In the genomic region with DNA sequence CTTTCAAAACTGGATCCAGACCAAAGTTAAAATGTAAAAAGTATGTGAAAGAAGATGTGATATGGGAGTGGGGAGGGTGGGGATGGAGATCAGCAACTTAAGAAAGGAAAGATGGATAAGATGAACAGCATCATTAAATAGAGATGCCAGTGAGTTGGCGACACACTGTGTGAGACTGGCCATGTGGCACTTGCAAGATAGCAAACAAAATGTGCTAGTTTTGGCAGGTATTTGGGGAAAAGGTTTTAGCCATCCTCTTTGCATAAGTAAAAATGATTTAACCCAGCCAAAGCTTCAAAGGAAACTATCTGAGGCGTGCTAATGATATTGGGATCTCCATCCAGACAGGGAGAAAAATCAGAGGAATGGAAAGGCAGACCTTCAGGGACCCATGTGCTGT, we compare ENCODE assay signal across 26 mouse cellular contexts.
DNase-seq lines count a peak whose midpoint lies in the region; ATAC-seq and TF ChIP-seq lines count a peak whose summit lies in the region.
"Had no signal": no experiment of that assay in that cellular context is flagged by ENCODE, and none has a peak within 500 bp of the region (broad histone marks: within the 10 kb centered on the region; RNA-seq: fewer than 3 reads in every experiment).

No protein-coding gene starts in this region.

- no peaks in the 10 kb centered on the region for H3K27me3 ChIP-seq in forebrain, embryonic 13.5 days
- H3K27me3 ChIP-seq in forebrain, embryonic 10.5 days (ENCODE audit: poor library complexity, severe bottlenecking) = no peaks in the 10 kb centered on the region
- no peaks in the 10 kb centered on the region for H3K27me3 ChIP-seq in forebrain, embryonic 15.5 days
- no peaks in the 10 kb centered on the region for H3K27me3 ChIP-seq in forebrain, embryonic 12.5 days
- no peaks in the 10 kb centered on the region for H3K27me3 ChIP-seq in forebrain, postnatal 0 days (ENCODE audit: insufficient read depth, low read length)
- H3K27me3 ChIP-seq in heart, adult 2 months (ENCODE audit: control insufficient read depth, insufficient read depth, low read length) = no peaks in the 10 kb centered on the region
- H3K27me3 ChIP-seq: CH12.LX; embryonic facial prominence, embryonic 13.5 days; embryonic facial prominence, embryonic 15.5 days; Patski had no signal

- H3K4me3 ChIP-seq in forebrain, embryonic 13.5 days = no peak overlapping the region
- no peak overlapping the region for H3K4me3 ChIP-seq in forebrain, embryonic 10.5 days
- no peak overlapping the region for H3K4me3 ChIP-seq in forebrain, embryonic 15.5 days
- H3K4me3 ChIP-seq in forebrain, embryonic 12.5 days (replicated peaks) = no peak overlapping the region
- no peak overlapping the region for H3K4me3 ChIP-seq in forebrain, postnatal 0 days (ENCODE audit: low read depth, low read length)
- H3K4me3 ChIP-seq in heart, adult 2 months = no peak overlapping the region
- H3K4me3 ChIP-seq: embryonic facial prominence, embryonic 13.5 days; embryonic facial prominence, embryonic 15.5 days; erythroblast, embryonic 14.5 days had no signal

- H3K9ac ChIP-seq in forebrain, embryonic 13.5 days = no peak overlapping the region
- H3K9ac ChIP-seq in forebrain, embryonic 15.5 days (replicated peaks) = no peak overlapping the region
- no peak overlapping the region for H3K9ac ChIP-seq in forebrain, embryonic 12.5 days
- no peak overlapping the region for H3K9ac ChIP-seq in forebrain, postnatal 0 days
- no peak overlapping the region for H3K9ac ChIP-seq in heart, adult 2 months (ENCODE audit: low read depth, low read length)
- H3K9ac ChIP-seq: embryonic facial prominence, embryonic 13.5 days; embryonic facial prominence, embryonic 15.5 days had no signal

- 80% methylated on average over 2 of the region's 2 CpGs for WGBS in forebrain, embryonic 13.5 days
- WGBS in forebrain, embryonic 10.5 days = 91% methylated on average over 2 of the region's 2 CpGs
- WGBS in forebrain, embryonic 15.5 days = 53% methylated on average over 2 of the region's 2 CpGs
- 90% methylated on average over 2 of the region's 2 CpGs for WGBS in forebrain, embryonic 12.5 days
- WGBS in forebrain, postnatal 0 days = 50% methylated on average over 2 of the region's 2 CpGs
- WGBS in heart, adult 2 months = 71% methylated on average over 2 of the region's 2 CpGs

- no peak overlapping the region for H3K4me2 ChIP-seq in forebrain, embryonic 13.5 days
- no peak overlapping the region for H3K4me2 ChIP-seq in forebrain, embryonic 15.5 days (replicated peaks)
- no peak overlapping the region for H3K4me2 ChIP-seq in forebrain, embryonic 12.5 days
- H3K4me2 ChIP-seq in forebrain, postnatal 0 days (ENCODE audit: low read depth) = no peak overlapping the region
- H3K4me2 ChIP-seq: embryonic facial prominence, embryonic 13.5 days; embryonic facial prominence, embryonic 15.5 days had no signal

- TF ChIP-seq POLR2A in brain, embryonic 14.5 days (IDR thresholded peaks at IDR 0.05; ENCODE audit: borderline replicate concordance, extremely low read depth, insufficient read depth, insufficient read length, poor library complexity, severe bottlenecking) = no peak
- TF ChIP-seq POLR2A in heart, adult 2 months (IDR thresholded peaks at IDR 0.05; ENCODE audit: insufficient read depth, low read depth, low read length) = no peak

- no peak for TF ChIP-seq CTCF in brain, embryonic 14.5 days (IDR thresholded peaks at IDR 0.05; ENCODE audit: borderline replicate concordance, extremely low read depth, insufficient read depth, insufficient read length)
- no peak for TF ChIP-seq CTCF in forebrain, postnatal 0 days (IDR thresholded peaks at IDR 0.05; ENCODE audit: low read depth)
- TF ChIP-seq CTCF in heart, adult 2 months (IDR thresholded peaks at IDR 0.05) = no peak

- intact Hi-C loops in heart, adult 2 months (cut with DNase I) = no loop called here

- peak; percentile 55; the same call in 1 of the 2 replicates for ATAC-seq in forebrain, embryonic 13.5 days
- peak; percentile 49 for ATAC-seq in forebrain, embryonic 15.5 days (replicated peaks)
- ATAC-seq in forebrain, embryonic 12.5 days (ENCODE audit: low FRiP score) = no peak
- ATAC-seq in forebrain, postnatal 0 days = peak; percentile 26; the same call in 1 of the 2 replicates
- ATAC-seq: activated CD4-positive, CD25-positive, alpha-beta regulatory T cell, adult 4 months; CD4-positive, CD25-positive, alpha-beta regulatory T cell, adult 4 months; Patski had no signal

- TF ChIP-seq EP300 in heart, adult 2 months (IDR thresholded peaks at IDR 0.05; ENCODE audit: insufficient read depth, low read depth, low read length) = no peak

- no peak for DNase-seq in forebrain, embryonic 10.5 days (ENCODE audit: extremely low spot score, low spot score)
- peak; percentile 83 for DNase-seq in brain, embryonic 14.5 days (ENCODE audit: low read depth)
- DNase-seq in forebrain, postnatal 0 days = peak; percentile 59
- DNase-seq in heart, adult 2 months = no peak
- DNase-seq: adrenal gland, adult 8-10 months; adrenal gland, postnatal 14 days; adrenal gland, postnatal 36 days; B cell, adult 2 months; cerebellum, adult 11 months; cerebellum, adult 18-20 months; cerebellum, adult 8-10 months; cerebellum, adult 9-11 months; cerebellum, postnatal 14 days; cerebellum, postnatal 36 days; embryo, embryonic 11 days had no signal

- H3K79me2 ChIP-seq in heart, adult 2 months (replicated peaks; ENCODE audit: control insufficient read depth, insufficient read depth, low read length) = no peaks in the 10 kb centered on the region

- H3K9me3 ChIP-seq in forebrain, embryonic 13.5 days (replicated peaks) = no peaks in the 10 kb centered on the region
- no peaks in the 10 kb centered on the region for H3K9me3 ChIP-seq in forebrain, embryonic 10.5 days
- no peaks in the 10 kb centered on the region for H3K9me3 ChIP-seq in forebrain, embryonic 15.5 days
- H3K9me3 ChIP-seq in forebrain, embryonic 12.5 days = no peaks in the 10 kb centered on the region
- H3K9me3 ChIP-seq in forebrain, postnatal 0 days (ENCODE audit: low read length) = no peaks in the 10 kb centered on the region
- H3K9me3 ChIP-seq: embryonic facial prominence, embryonic 13.5 days; embryonic facial prominence, embryonic 15.5 days; G1E had no signal

- H3K27ac ChIP-seq in forebrain, embryonic 13.5 days = no peak overlapping the region
- H3K27ac ChIP-seq in forebrain, embryonic 10.5 days = no peak overlapping the region
- H3K27ac ChIP-seq in forebrain, embryonic 15.5 days (replicated peaks) = peak overlapping the region; percentile 53; the same call in 1 of the 2 replicates
- H3K27ac ChIP-seq in forebrain, embryonic 12.5 days = no peak overlapping the region
- no peak overlapping the region for H3K27ac ChIP-seq in forebrain, postnatal 0 days (ENCODE audit: low read depth, low read length)
- H3K27ac ChIP-seq in heart, adult 2 months = no peak overlapping the region
- H3K27ac ChIP-seq: embryonic facial prominence, embryonic 13.5 days; embryonic facial prominence, embryonic 15.5 days had no signal

- peaks cover 37% of the 10 kb centered on the region for H3K4me1 ChIP-seq in forebrain, embryonic 13.5 days
- peaks cover 17% of the 10 kb centered on the region; the same call in 1 of the 2 replicates for H3K4me1 ChIP-seq in forebrain, embryonic 10.5 days
- H3K4me1 ChIP-seq in forebrain, embryonic 15.5 days = peaks cover 37% of the 10 kb centered on the region
- peaks cover 27% of the 10 kb centered on the region for H3K4me1 ChIP-seq in forebrain, embryonic 12.5 days
- H3K4me1 ChIP-seq in forebrain, postnatal 0 days (ENCODE audit: insufficient read depth) = 0 out of 2 replicates have a peak, but pooled peaks cover 3% of the 10 kb centered on the region
- no peaks in the 10 kb centered on the region for H3K4me1 ChIP-seq in heart, adult 2 months (ENCODE audit: control insufficient read depth, insufficient read depth, low read length)
- H3K4me1 ChIP-seq: embryonic facial prominence, embryonic 13.5 days; embryonic facial prominence, embryonic 15.5 days had no signal

- H3K36me3 ChIP-seq in forebrain, embryonic 13.5 days (ENCODE audit: poor library complexity, severe bottlenecking) = no peaks in the 10 kb centered on the region
- no peaks in the 10 kb centered on the region for H3K36me3 ChIP-seq in forebrain, embryonic 10.5 days (replicated peaks)
- no peaks in the 10 kb centered on the region for H3K36me3 ChIP-seq in forebrain, embryonic 15.5 days
- no peaks in the 10 kb centered on the region for H3K36me3 ChIP-seq in forebrain, embryonic 12.5 days (replicated peaks)
- no peaks in the 10 kb centered on the region for H3K36me3 ChIP-seq in forebrain, postnatal 0 days (ENCODE audit: insufficient read depth)
- H3K36me3 ChIP-seq in heart, adult 2 months (ENCODE audit: control insufficient read depth, insufficient read depth, low read length) = no peaks in the 10 kb centered on the region
- H3K36me3 ChIP-seq: embryonic facial prominence, embryonic 13.5 days; embryonic facial prominence, embryonic 15.5 days; G1E had no signal

Comparison
In these comparisons a context has a peak if more than half of its experiments do, and no peak if none do; other contexts are left out.
1. DNase-seq: peak in brain, embryonic 14.5 days (single experiment) and forebrain, postnatal 0 days (single experiment); none in forebrain, embryonic 10.5 days (single experiment) and heart, adult 2 months (0 of 2).